Mouse (Mus musculus): ENCODE data around the gene Btg1-ps2. TPM values are rescaled to one million over a fixed set of nuclear protein-coding genes. Genes with fewer than 3 reads are reported as not detected.
A peak's percentile ranks its signal among the peaks of the same experiment; 100 is the strongest.
"Not testable (repeated sequence)": the region's sequence is repeated elsewhere in the genome, so short reads cannot be mapped to it uniquely, and the experiment has no call there.

The Btg1-ps2 gene
- polyA plus RNA-seq, 1 experiment from 2014 or later, result not detected

GRCm38 (mm10) chrX:38033841-38034240 is 9.1 kb downstream of the Btg1-ps2 start:
- Histone ChIP-seq H3K9ac (ENCODE audit: low read length) (no peak overlapping the region), H3K4me3 (ENCODE audit: low read depth, low read length) (no peak overlapping the region), H3K9me3 (ENCODE audit: control insufficient read depth, low read length) (no peaks in the 10 kb centered on the region), H3K36me3 (ENCODE audit: control insufficient read depth, insufficient read depth, low read length) (no peaks in the 10 kb centered on the region), H3K4me2 (replicated peaks; ENCODE audit: low read depth) (no peak overlapping the region), H3K27ac (replicated peaks) (no peak overlapping the region), H3K27me3 (ENCODE audit: control insufficient read depth, insufficient read depth, low read length) (no peaks in the 10 kb centered on the region), H3K4me1 (replicated peaks; ENCODE audit: control insufficient read depth, insufficient read depth) (no peaks in the 10 kb centered on the region)
- DNase-seq (ENCODE audit: low spot score) (no peak), ATAC-seq (ENCODE audit: low FRiP score, low TSS enrichment) (no peak)
- TF ChIP-seq EP300 (optimal IDR thresholded peaks at IDR 0.05), result no peak
- TF ChIP-seq CTCF (IDR thresholded peaks at IDR 0.05; ENCODE audit: low read depth), result no peak
- 58% methylated on average over 2 of the region's 2 CpGs for WGBS

GRCm38 (mm10) chrX:38018597-38018996 is 24.3 kb downstream of the Btg1-ps2 start, which contains the start of gene Btg1-ps1:
Gene Btg1-ps1 (minus strand): TSS chrX:38018815.
- H3K27me3 ChIP-seq (ENCODE audit: control insufficient read depth, insufficient read depth, low read length); H3K4me1 ChIP-seq (replicated peaks; ENCODE audit: control insufficient read depth, insufficient read depth); H3K9me3 ChIP-seq (ENCODE audit: control insufficient read depth, low read length); H3K9ac ChIP-seq (ENCODE audit: low read length); H3K27ac ChIP-seq (replicated peaks); H3K4me3 ChIP-seq (ENCODE audit: low read depth, low read length); H3K4me2 ChIP-seq (replicated peaks; ENCODE audit: low read depth); H3K36me3 ChIP-seq (ENCODE audit: control insufficient read depth, insufficient read depth, low read length): not testable (repeated sequence)
- ATAC-seq (ENCODE audit: low FRiP score, low TSS enrichment) (peak; percentile 47; the same call in 1 of the 2 replicates), DNase-seq (ENCODE audit: low spot score) (peak; percentile 15)

- Histone ChIP-seq H3K9ac (ENCODE audit: low read length) (no peak overlapping the region), H3K9me3 (ENCODE audit: control insufficient read depth, low read length) (no peaks in the 10 kb centered on the region), H3K27me3 (ENCODE audit: control insufficient read depth, insufficient read depth, low read length) (no peaks in the 10 kb centered on the region), H3K4me1 (replicated peaks; ENCODE audit: control insufficient read depth, insufficient read depth) (no peaks in the 10 kb centered on the region), H3K27ac (replicated peaks) (no peak overlapping the region), H3K4me2 (replicated peaks; ENCODE audit: low read depth) (no peak overlapping the region), H3K36me3 (ENCODE audit: control insufficient read depth, insufficient read depth, low read length) (no peaks in the 10 kb centered on the region), H3K4me3 (ENCODE audit: low read depth, low read length) (no peak overlapping the region)
- peak; percentile 16 for DNase-seq (ENCODE audit: low spot score)
- 56% methylated on average over 2 of the region's 2 CpGs for WGBS
- no peak for ATAC-seq (ENCODE audit: low FRiP score, low TSS enrichment)
- no peak for TF ChIP-seq EP300 (optimal IDR thresholded peaks at IDR 0.05)
- TF ChIP-seq CTCF (IDR thresholded peaks at IDR 0.05; ENCODE audit: low read depth), result no peak
Measured at GRCm38 (mm10) chrX:38008756-38009155, 34.2 kb downstream of the Btg1-ps2 start.

Other genes starting within 250 kb of the Btg1-ps2 start
- 0.17 and 0.34 TPM in 2 replicates for gene Rhox5, start 238.3 kb downstream of the Btg1-ps2 start, polyA plus RNA-seq (2015; fragmentation: Nextera tagmentation; extraction: Ambion mirVana)
- not detected in 2 replicates for gene Rhox6, start 216.2 kb downstream of the Btg1-ps2 start, polyA plus RNA-seq (2015; fragmentation: Nextera tagmentation; extraction: Ambion mirVana)
- not detected in 2 replicates for gene Rhox7a, start 211.4 kb downstream of the Btg1-ps2 start, polyA plus RNA-seq (2015; fragmentation: Nextera tagmentation; extraction: Ambion mirVana)
- 0.11 TPM in 1 of 2 replicates, not detected in the other for gene Rhox8, start 164.2 kb downstream of the Btg1-ps2 start, polyA plus RNA-seq (2015; fragmentation: Nextera tagmentation; extraction: Ambion mirVana)
- not detected in 2 replicates for gene Rhox7b, start 145.9 kb downstream of the Btg1-ps2 start, polyA plus RNA-seq (2015; fragmentation: Nextera tagmentation; extraction: Ambion mirVana)
- not detected in 2 replicates for gene Rhox9, start 141.3 kb downstream of the Btg1-ps2 start, polyA plus RNA-seq (2015; fragmentation: Nextera tagmentation; extraction: Ambion mirVana)
- not detected in 2 replicates for gene Btg1-ps1, start 24.3 kb downstream of the Btg1-ps2 start, polyA plus RNA-seq (2015; fragmentation: Nextera tagmentation; extraction: Ambion mirVana)
- 0.18 TPM in 1 of 2 replicates, not detected in the other for gene Rhox10, start 23.4 kb upstream of the Btg1-ps2 start, polyA plus RNA-seq (2015; fragmentation: Nextera tagmentation; extraction: Ambion mirVana)
- not detected in 2 replicates for gene Rhox11, start 42.0 kb upstream of the Btg1-ps2 start, polyA plus RNA-seq (2015; fragmentation: Nextera tagmentation; extraction: Ambion mirVana)
- not detected in 2 replicates for gene Rhox12, start 67.8 kb upstream of the Btg1-ps2 start, polyA plus RNA-seq (2015; fragmentation: Nextera tagmentation; extraction: Ambion mirVana)
- gene Rhox13, start 78.1 kb upstream of the Btg1-ps2 start, polyA plus RNA-seq (2015; fragmentation: Nextera tagmentation; extraction: Ambion mirVana), result not detected in 2 replicates
- 1.7 and 2.0 TPM in 2 replicates for gene Zbtb33, start 146.7 kb upstream of the Btg1-ps2 start, polyA plus RNA-seq (2015; fragmentation: Nextera tagmentation; extraction: Ambion mirVana)
- gene Tmem255a, start 209.3 kb upstream of the Btg1-ps2 start, polyA plus RNA-seq (2015; fragmentation: Nextera tagmentation; extraction: Ambion mirVana), result 9.4 and 10.2 TPM in 2 replicates

Measured in stomach, postnatal 0 days (tissue).